Mouse (Mus musculus): ENCODE measurements at regions not wholly inside any gene's neighbourhood (a gene's known extent, or its start where the extent isn't known, plus 50 kb on each side); places are given as distances from the start of the nearest gene placed in this dataset.

- H3K4me1 ChIP-seq = no peaks in the 10 kb centered on the region
- no peak for TF ChIP-seq GATA1 (IDR thresholded peaks at IDR 0.05; ENCODE audit: borderline replicate concordance, low read length)
- no peak for TF ChIP-seq FLI1 (IDR thresholded peaks at IDR 0.05; ENCODE audit: low read length)
These were observed 251.1 kb downstream of the Rwdd3 start for GRCm38 (mm10) chr3:120920351-120920750.

GRCm38 (mm10) chr3:120898931-120899330 is 272.6 kb downstream of the Rwdd3 start:
- peaks cover 35% of the 10 kb centered on the region for H3K9me3 ChIP-seq
- no peaks in the 10 kb centered on the region for H3K36me3 ChIP-seq (replicated peaks; ENCODE audit: low read length)
- TF ChIP-seq FLI1 (IDR thresholded peaks at IDR 0.05; ENCODE audit: low read length) = no peak
- no peak for TF ChIP-seq GATA1 (IDR thresholded peaks at IDR 0.05; ENCODE audit: borderline replicate concordance, low read length)
- no peak overlapping the region for H3K4me3 ChIP-seq (replicated peaks)
- H3K4me1 ChIP-seq = no peaks in the 10 kb centered on the region
- no peaks in the 10 kb centered on the region for H3K27me3 ChIP-seq (replicated peaks)

More at GRCm38 (mm10) chr3:120920351-120920750, 251.1 kb downstream of the Rwdd3 start:
- Histone ChIP-seq H3K36me3 (replicated peaks; ENCODE audit: low read length) (no peaks in the 10 kb centered on the region), H3K9me3 (0 out of 2 replicates have a peak, but pooled peaks cover 2% of the 10 kb centered on the region), H3K4me3 (replicated peaks) (no peak overlapping the region), H3K27me3 (replicated peaks) (no peaks in the 10 kb centered on the region)

GRCm38 (mm10) chr3:120898258-120898657 is 273.2 kb downstream of the Rwdd3 start:
- Histone ChIP-seq H3K36me3 (replicated peaks; ENCODE audit: low read length) (no peaks in the 10 kb centered on the region), H3K4me1 (no peaks in the 10 kb centered on the region), H3K9me3 (peaks cover 30% of the 10 kb centered on the region), H3K4me3 (replicated peaks) (no peak overlapping the region), H3K27me3 (replicated peaks) (no peaks in the 10 kb centered on the region)
- TF ChIP-seq GATA1 (IDR thresholded peaks at IDR 0.05; ENCODE audit: borderline replicate concordance, low read length) = no peak
- TF ChIP-seq FLI1 (IDR thresholded peaks at IDR 0.05; ENCODE audit: low read length) = no peak

- Histone ChIP-seq H3K4me3 (replicated peaks) (no peak overlapping the region), H3K27me3 (replicated peaks) (no peaks in the 10 kb centered on the region), H3K4me1 (no peaks in the 10 kb centered on the region), H3K36me3 (replicated peaks; ENCODE audit: low read length) (no peaks in the 10 kb centered on the region), H3K9me3 (peaks cover 25% of the 10 kb centered on the region)
- no peak for TF ChIP-seq GATA1 (IDR thresholded peaks at IDR 0.05; ENCODE audit: borderline replicate concordance, low read length)
- no peak for TF ChIP-seq FLI1 (IDR thresholded peaks at IDR 0.05; ENCODE audit: low read length)
These were observed 273.7 kb downstream of the Rwdd3 start for GRCm38 (mm10) chr3:120897758-120898157.

- no peaks in the 10 kb centered on the region for H3K4me1 ChIP-seq
- TF ChIP-seq GATA1 (IDR thresholded peaks at IDR 0.05; ENCODE audit: borderline replicate concordance, low read length) (no peak), FLI1 (IDR thresholded peaks at IDR 0.05; ENCODE audit: low read length) (no peak)
- H3K36me3 ChIP-seq (replicated peaks; ENCODE audit: low read length) = no peaks in the 10 kb centered on the region
- no peak overlapping the region for H3K4me3 ChIP-seq (replicated peaks)
- H3K9me3 ChIP-seq = peaks cover 23% of the 10 kb centered on the region
- H3K27me3 ChIP-seq (replicated peaks) = no peaks in the 10 kb centered on the region
These were observed 274.3 kb downstream of the Rwdd3 start for GRCm38 (mm10) chr3:120897221-120897620.

GRCm38 (mm10) chr3:120886063-120886841 is 285.2 kb downstream of the Rwdd3 start:
- Histone ChIP-seq H3K4me1 (no peaks in the 10 kb centered on the region), H3K4me3 (replicated peaks) (no peak overlapping the region), H3K36me3 (replicated peaks; ENCODE audit: low read length) (no peaks in the 10 kb centered on the region), H3K27me3 (replicated peaks) (no peaks in the 10 kb centered on the region), H3K9me3 (peaks cover 27% of the 10 kb centered on the region)
- no peak for TF ChIP-seq FLI1 (IDR thresholded peaks at IDR 0.05; ENCODE audit: low read length)
- no peak for TF ChIP-seq GATA1 (IDR thresholded peaks at IDR 0.05; ENCODE audit: borderline replicate concordance, low read length)

- H3K4me3 ChIP-seq (replicated peaks) = no peak overlapping the region
- peaks cover 27% of the 10 kb centered on the region for H3K9me3 ChIP-seq
- H3K4me1 ChIP-seq = no peaks in the 10 kb centered on the region
- no peaks in the 10 kb centered on the region for H3K27me3 ChIP-seq (replicated peaks)
- TF ChIP-seq FLI1 (IDR thresholded peaks at IDR 0.05; ENCODE audit: low read length) (no peak), GATA1 (IDR thresholded peaks at IDR 0.05; ENCODE audit: borderline replicate concordance, low read length) (no peak)
- no peaks in the 10 kb centered on the region for H3K36me3 ChIP-seq (replicated peaks; ENCODE audit: low read length)
These were observed 286.1 kb downstream of the Rwdd3 start for GRCm38 (mm10) chr3:120885401-120885800.

GRCm38 (mm10) chr3:120884189-120884588 is 287.3 kb downstream of the Rwdd3 start:
- Histone ChIP-seq H3K36me3 (replicated peaks; ENCODE audit: low read length) (no peaks in the 10 kb centered on the region), H3K27me3 (replicated peaks) (no peaks in the 10 kb centered on the region), H3K4me3 (replicated peaks) (no peak overlapping the region), H3K9me3 (peaks cover 27% of the 10 kb centered on the region), H3K4me1 (no peaks in the 10 kb centered on the region)
- TF ChIP-seq FLI1 (IDR thresholded peaks at IDR 0.05; ENCODE audit: low read length) (no peak), GATA1 (IDR thresholded peaks at IDR 0.05; ENCODE audit: borderline replicate concordance, low read length) (no peak)

- H3K9me3 ChIP-seq = peaks cover 27% of the 10 kb centered on the region
- H3K4me3 ChIP-seq (replicated peaks) = no peak overlapping the region
- no peaks in the 10 kb centered on the region for H3K4me1 ChIP-seq
- TF ChIP-seq GATA1 (IDR thresholded peaks at IDR 0.05; ENCODE audit: borderline replicate concordance, low read length) (no peak), FLI1 (IDR thresholded peaks at IDR 0.05; ENCODE audit: low read length) (no peak)
- H3K36me3 ChIP-seq (replicated peaks; ENCODE audit: low read length) = no peaks in the 10 kb centered on the region
- no peaks in the 10 kb centered on the region for H3K27me3 ChIP-seq (replicated peaks)
These were observed 287.8 kb downstream of the Rwdd3 start for GRCm38 (mm10) chr3:120883650-120884049.

GRCm38 (mm10) chr3:120879409-120879808 is 292.1 kb downstream of the Rwdd3 start:
- no peak for TF ChIP-seq FLI1 (IDR thresholded peaks at IDR 0.05; ENCODE audit: low read length)
- TF ChIP-seq GATA1 (IDR thresholded peaks at IDR 0.05; ENCODE audit: borderline replicate concordance, low read length) = no peak
- Histone ChIP-seq H3K27me3 (replicated peaks) (no peaks in the 10 kb centered on the region), H3K9me3 (peaks cover 13% of the 10 kb centered on the region), H3K36me3 (replicated peaks; ENCODE audit: low read length) (no peaks in the 10 kb centered on the region), H3K4me3 (replicated peaks) (no peak overlapping the region), H3K4me1 (no peaks in the 10 kb centered on the region)

Data from megakaryocyte, embryonic 14.5 days (primary cell).